Mouse (Mus musculus): Measurements from ENCODE around the gene Rfc5. TPM values are rescaled to one million over a fixed set of nuclear protein-coding genes. Genes with fewer than 3 reads are reported as not detected.

Gene Rfc5
- total and polyA plus RNA-seq, 2 experiments from 2014 or later = 19.2 to 19.8 TPM

GRCm38 (mm10) chr5:117374372-117375049, 14.3 kb downstream of the Rfc5 start:
- Histone ChIP-seq H3K36me3 (replicated peaks; ENCODE audit: control insufficient read depth, insufficient read depth, low read length) (peaks cover 82% of the 10 kb centered on the region), H3K4me1 (ENCODE audit: control insufficient read depth, insufficient read depth) (no peaks in the 10 kb centered on the region), H3K4me2 (ENCODE audit: low read depth, low read length) (no peak overlapping the region), H3K4me3 (ENCODE audit: low read depth, low read length) (no peak overlapping the region), H3K9ac (replicated peaks; ENCODE audit: low read depth, low read length) (no peak overlapping the region), H3K9me3 (replicated peaks; ENCODE audit: control insufficient read depth, low read length) (no peaks in the 10 kb centered on the region), H3K27ac (ENCODE audit: low read depth) (no peak overlapping the region), H3K27me3 (ENCODE audit: control insufficient read depth, insufficient read depth, low read length) (no peaks in the 10 kb centered on the region)
- no peak for DNase-seq (ENCODE audit: low spot score)
- ATAC-seq (ENCODE audit: insufficient read depth, low read depth) = no peak
- WGBS = 89% methylated on average over 7 of the region's 7 CpGs
- TF ChIP-seq CTCF (IDR thresholded peaks at IDR 0.05; ENCODE audit: low read depth) (no peak), EP300 (IDR thresholded peaks at IDR 0.05; ENCODE audit: low read depth) (no peak)

- H3K9me3 ChIP-seq (replicated peaks; ENCODE audit: control insufficient read depth, low read length) = no peaks in the 10 kb centered on the region
- no peak for ATAC-seq (ENCODE audit: insufficient read depth, low read depth)
- TF ChIP-seq EP300 (IDR thresholded peaks at IDR 0.05; ENCODE audit: low read depth) (no peak), CTCF (IDR thresholded peaks at IDR 0.05; ENCODE audit: low read depth) (no peak)
- DNase-seq (ENCODE audit: low spot score) = no peak
- no peak overlapping the region for H3K4me3 ChIP-seq (ENCODE audit: low read depth, low read length)
- H3K27ac ChIP-seq (ENCODE audit: low read depth) = no peak overlapping the region
- no peak overlapping the region for H3K9ac ChIP-seq (replicated peaks; ENCODE audit: low read depth, low read length)
- 92% methylated on average over 9 of the region's 9 CpGs for WGBS
- no peaks in the 10 kb centered on the region for H3K4me1 ChIP-seq (ENCODE audit: control insufficient read depth, insufficient read depth)
- H3K27me3 ChIP-seq (ENCODE audit: control insufficient read depth, insufficient read depth, low read length) = no peaks in the 10 kb centered on the region
- peaks cover 80% of the 10 kb centered on the region for H3K36me3 ChIP-seq (replicated peaks; ENCODE audit: control insufficient read depth, insufficient read depth, low read length)
- H3K4me2 ChIP-seq (ENCODE audit: low read depth, low read length) = no peak overlapping the region
These were observed 15.4 kb downstream of the Rfc5 start for GRCm38 (mm10) chr5:117373418-117373817.

- TF ChIP-seq EP300 (IDR thresholded peaks at IDR 0.05; ENCODE audit: low read depth) = no peak
- no peak for TF ChIP-seq CTCF (IDR thresholded peaks at IDR 0.05; ENCODE audit: low read depth)
- no peak for DNase-seq (ENCODE audit: low spot score)
- peaks cover 83% of the 10 kb centered on the region for H3K36me3 ChIP-seq (replicated peaks; ENCODE audit: control insufficient read depth, insufficient read depth, low read length)
- H3K27me3 ChIP-seq (ENCODE audit: control insufficient read depth, insufficient read depth, low read length) = no peaks in the 10 kb centered on the region
- no peak overlapping the region for H3K4me3 ChIP-seq (ENCODE audit: low read depth, low read length)
- no peak for ATAC-seq (ENCODE audit: insufficient read depth, low read depth)
- H3K9ac ChIP-seq (replicated peaks; ENCODE audit: low read depth, low read length) = no peak overlapping the region
- no peak overlapping the region for H3K4me2 ChIP-seq (ENCODE audit: low read depth, low read length)
- no peaks in the 10 kb centered on the region for H3K4me1 ChIP-seq (ENCODE audit: control insufficient read depth, insufficient read depth)
- no peaks in the 10 kb centered on the region for H3K9me3 ChIP-seq (replicated peaks; ENCODE audit: control insufficient read depth, low read length)
- no peak overlapping the region for H3K27ac ChIP-seq (ENCODE audit: low read depth)
- WGBS = 57% methylated on average over 10 of the region's 10 CpGs
These were observed 18.3 kb downstream of the Rfc5 start for GRCm38 (mm10) chr5:117370592-117370991.

- ATAC-seq (ENCODE audit: insufficient read depth, low read depth) = no peak
- Histone ChIP-seq H3K27ac (ENCODE audit: low read depth) (no peak overlapping the region), H3K4me3 (ENCODE audit: low read depth, low read length) (no peak overlapping the region), H3K27me3 (ENCODE audit: control insufficient read depth, insufficient read depth, low read length) (no peaks in the 10 kb centered on the region), H3K4me1 (ENCODE audit: control insufficient read depth, insufficient read depth) (peaks cover 19% of the 10 kb centered on the region), H3K9me3 (replicated peaks; ENCODE audit: control insufficient read depth, low read length) (no peaks in the 10 kb centered on the region), H3K36me3 (replicated peaks; ENCODE audit: control insufficient read depth, insufficient read depth, low read length) (peaks cover 69% of the 10 kb centered on the region), H3K9ac (replicated peaks; ENCODE audit: low read depth, low read length) (no peak overlapping the region), H3K4me2 (ENCODE audit: low read depth, low read length) (no peak overlapping the region)
- WGBS = 59% methylated on average over 8 of the region's 8 CpGs
- TF ChIP-seq EP300 (IDR thresholded peaks at IDR 0.05; ENCODE audit: low read depth) (no peak), CTCF (IDR thresholded peaks at IDR 0.05; ENCODE audit: low read depth) (no peak)
- DNase-seq (ENCODE audit: low spot score) = no peak
These were observed 21.6 kb downstream of the Rfc5 start for GRCm38 (mm10) chr5:117367206-117367605.

GRCm38 (mm10) chr5:117365904-117366561, 22.8 kb downstream of the Rfc5 start:
- H3K4me2 ChIP-seq (ENCODE audit: low read depth, low read length) = no peak overlapping the region
- peaks cover 57% of the 10 kb centered on the region for H3K36me3 ChIP-seq (replicated peaks; ENCODE audit: control insufficient read depth, insufficient read depth, low read length)
- 84% methylated on average over 13 of the region's 13 CpGs for WGBS
- H3K27me3 ChIP-seq (ENCODE audit: control insufficient read depth, insufficient read depth, low read length) = no peaks in the 10 kb centered on the region
- H3K9me3 ChIP-seq (replicated peaks; ENCODE audit: control insufficient read depth, low read length) = no peaks in the 10 kb centered on the region
- H3K4me3 ChIP-seq (ENCODE audit: low read depth, low read length) = no peak overlapping the region
- no peak for TF ChIP-seq CTCF (IDR thresholded peaks at IDR 0.05; ENCODE audit: low read depth)
- no peak for TF ChIP-seq EP300 (IDR thresholded peaks at IDR 0.05; ENCODE audit: low read depth)
- no peak for ATAC-seq (ENCODE audit: insufficient read depth, low read depth)
- no peak for DNase-seq (ENCODE audit: low spot score)
- peaks cover 31% of the 10 kb centered on the region for H3K4me1 ChIP-seq (ENCODE audit: control insufficient read depth, insufficient read depth)
- H3K27ac ChIP-seq (ENCODE audit: low read depth) = no peak overlapping the region
- no peak overlapping the region for H3K9ac ChIP-seq (replicated peaks; ENCODE audit: low read depth, low read length)

Measured in heart, postnatal 0 days (tissue).